Mouse (Mus musculus) myocyte (in vitro differentiated cells): Measurements from ENCODE around the gene Mprip.

Experiments
- E2F4 ChIP-seq: IDR thresholded peaks from one replicate; pipeline ENCODE4 v1.6.1; 2011; ENCODE audit warnings: mild to moderate bottlenecking, control low read depth, moderate library complexity; ENCODE audit not compliant: insufficient read depth
- POLR2A ChIP-seq: IDR thresholded peaks from one replicate; pipeline ENCODE4 v1.6.1; 2011; ENCODE audit warnings: low read depth, mild to moderate bottlenecking, control low read depth, moderate library complexity; ENCODE audit not compliant: insufficient read length
- USF1 ChIP-seq: IDR thresholded peaks from one replicate; pipeline ENCODE4 v1.6.1; 2011; ENCODE audit warnings: low read depth, mild to moderate bottlenecking, control low read depth, moderate library complexity

DNA sequence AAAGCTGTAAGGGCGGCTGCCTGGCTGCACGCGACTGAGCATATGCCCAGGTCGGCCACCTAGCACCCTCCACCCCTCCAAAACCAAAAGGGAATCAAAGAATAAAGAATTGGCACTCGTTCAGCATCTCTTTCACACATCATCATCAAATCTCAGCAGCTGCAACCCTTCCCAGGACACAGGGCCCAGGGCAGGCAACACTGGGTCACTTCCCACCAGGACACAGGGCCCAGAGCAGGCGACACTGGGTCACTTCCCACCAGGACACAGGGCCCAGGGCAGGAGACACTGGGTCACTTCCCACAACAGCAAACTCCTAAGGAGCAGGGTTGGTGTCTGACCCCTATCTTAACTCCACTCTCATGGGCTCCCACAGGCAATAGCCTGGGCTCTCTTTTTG lies 132.3 kb downstream of the Mprip start:
- TF ChIP-seq USF1 (no peak), E2F4 (no peak), POLR2A (no peak)
